34 mouse cellular contexts compared by ENCODE assay signal in genomic region chr6:86069009-86069408, GRCm38 (mm10). TPM values are rescaled to one million over a fixed set of nuclear protein-coding genes. Genes with fewer than 3 reads are reported as not detected.
DNase-seq lines count a peak whose midpoint lies in the region; ATAC-seq and TF ChIP-seq lines count a peak whose summit lies in the region.
"Had no signal": no experiment of that assay in that cellular context is flagged by ENCODE, and none has a peak within 500 bp of the region (broad histone marks: within the 10 kb centered on the region; RNA-seq: fewer than 3 reads in every experiment).

No protein-coding gene starts in this region.

- no peak overlapping the region for H3K4me3 ChIP-seq in hindbrain, embryonic 15.5 days
- H3K4me3 ChIP-seq in hindbrain, postnatal 0 days (ENCODE audit: low read length), result no peak overlapping the region
- H3K4me3 ChIP-seq in midbrain, embryonic 16.5 days (ENCODE audit: low read depth, low read length), result no peak overlapping the region
- no peak overlapping the region for H3K4me3 ChIP-seq in midbrain, postnatal 0 days (ENCODE audit: low read depth, low read length)
- H3K4me3 ChIP-seq in forebrain, embryonic 16.5 days (replicated peaks; ENCODE audit: low read length), result no peak overlapping the region
- H3K4me3 ChIP-seq: embryonic facial prominence, embryonic 10.5 days; heart, adult 2 months; heart, embryonic 13.5 days; hindbrain, embryonic 12.5 days; intestine, embryonic 15.5 days; limb, embryonic 10.5 days; liver, embryonic 15.5 days; lung, embryonic 15.5 days; megakaryocyte, embryonic 14.5 days; midbrain, embryonic 15.5 days had no signal

- H3K27ac ChIP-seq in hindbrain, embryonic 15.5 days (replicated peaks), result peak overlapping the region; percentile 54; the same call in 1 of the 2 replicates
- H3K27ac ChIP-seq in hindbrain, postnatal 0 days, result no peak overlapping the region
- peak overlapping the region; percentile 70 for H3K27ac ChIP-seq in midbrain, embryonic 16.5 days (ENCODE audit: low read length)
- H3K27ac ChIP-seq in midbrain, postnatal 0 days (ENCODE audit: low read depth, low read length), result no peak overlapping the region
- H3K27ac ChIP-seq in forebrain, embryonic 16.5 days (ENCODE audit: low read length), result peak overlapping the region; percentile 90
- H3K27ac ChIP-seq: embryonic facial prominence, embryonic 10.5 days; heart, adult 2 months; heart, embryonic 13.5 days; hindbrain, embryonic 12.5 days; intestine, embryonic 15.5 days; limb, embryonic 10.5 days; liver, embryonic 15.5 days; lung, embryonic 15.5 days had no signal

- H3K4me2 ChIP-seq in hindbrain, embryonic 15.5 days, result no peak overlapping the region
- no peak overlapping the region for H3K4me2 ChIP-seq in hindbrain, postnatal 0 days (ENCODE audit: low read depth, low read length)
- H3K4me2 ChIP-seq in midbrain, embryonic 16.5 days (ENCODE audit: low read length), result no peak overlapping the region
- no peak overlapping the region for H3K4me2 ChIP-seq in midbrain, postnatal 0 days (ENCODE audit: low read depth, low read length, poor library complexity, severe bottlenecking)
- H3K4me2 ChIP-seq in forebrain, embryonic 16.5 days (ENCODE audit: low read length), result no peak overlapping the region
- H3K4me2 ChIP-seq: heart, embryonic 13.5 days; hindbrain, embryonic 12.5 days; intestine, embryonic 15.5 days; liver, embryonic 15.5 days; lung, embryonic 15.5 days; midbrain, embryonic 15.5 days had no signal

- no peak for ATAC-seq in hindbrain, embryonic 15.5 days (ENCODE audit: low FRiP score, low read depth)
- ATAC-seq in hindbrain, postnatal 0 days, result no peak
- no peak for ATAC-seq in midbrain, embryonic 16.5 days
- ATAC-seq in midbrain, postnatal 0 days (ENCODE audit: low FRiP score), result no peak
- ATAC-seq in forebrain, embryonic 16.5 days, result peak; percentile 60
- ATAC-seq in activated CD4-positive, CD25-positive, alpha-beta regulatory T cell, adult 4 months, result no peak
- ATAC-seq: intestine, embryonic 15.5 days; midbrain, embryonic 15.5 days had no signal

- TF ChIP-seq CTCF in hindbrain, postnatal 0 days (IDR thresholded peaks at IDR 0.05; ENCODE audit: low read depth), result no peak
- TF ChIP-seq CTCF in midbrain, postnatal 0 days (IDR thresholded peaks at IDR 0.05), result no peak

- DNase-seq in hindbrain, postnatal 0 days (ENCODE audit: low spot score), result no peak
- no peak for DNase-seq in midbrain, postnatal 0 days (ENCODE audit: low spot score)
- peak; percentile 86 for DNase-seq in telencephalon, adult 2 months (ENCODE audit: low read depth, low spot score)
- DNase-seq: adrenal gland, postnatal 10 days; cerebellum, adult 9-11 months; gastrocnemius, postnatal 36 days; heart, adult 2 months; kidney, adult 8-10 months; kidney, postnatal 10 days; liver; lung, postnatal 36 days; retina, postnatal 1 day; thymus, adult 18-20 months; thymus, postnatal 36 days had no signal

- 55% methylated on average over 5 of the region's 5 CpGs for WGBS in hindbrain, embryonic 15.5 days
- 57% methylated on average over 5 of the region's 5 CpGs for WGBS in hindbrain, postnatal 0 days
- WGBS in midbrain, embryonic 16.5 days, result 63% methylated on average over 5 of the region's 5 CpGs
- 57% methylated on average over 5 of the region's 5 CpGs for WGBS in midbrain, postnatal 0 days
- WGBS in forebrain, embryonic 16.5 days, result 33% methylated on average over 5 of the region's 5 CpGs

- H3K4me1 ChIP-seq in hindbrain, embryonic 15.5 days (replicated peaks), result peaks cover 74% of the 10 kb centered on the region
- H3K4me1 ChIP-seq in hindbrain, postnatal 0 days (ENCODE audit: insufficient read depth, low read length), result peaks cover 14% of the 10 kb centered on the region
- H3K4me1 ChIP-seq in midbrain, embryonic 16.5 days (ENCODE audit: control insufficient read depth, insufficient read depth, low read length), result peaks cover 51% of the 10 kb centered on the region
- peaks cover 26% of the 10 kb centered on the region; the same call in 1 of the 2 replicates for H3K4me1 ChIP-seq in midbrain, postnatal 0 days (ENCODE audit: insufficient read depth, low read length)
- H3K4me1 ChIP-seq in forebrain, embryonic 16.5 days (replicated peaks; ENCODE audit: control insufficient read depth, insufficient read depth, low read length), result peaks cover 66% of the 10 kb centered on the region
- H3K4me1 ChIP-seq: intestine, embryonic 15.5 days; limb, embryonic 10.5 days; lung, embryonic 15.5 days had no signal

- H3K27me3 ChIP-seq in hindbrain, embryonic 15.5 days, result no peaks in the 10 kb centered on the region
- no peaks in the 10 kb centered on the region for H3K27me3 ChIP-seq in hindbrain, postnatal 0 days (ENCODE audit: insufficient read depth, low read length)
- no peaks in the 10 kb centered on the region for H3K27me3 ChIP-seq in midbrain, embryonic 16.5 days (ENCODE audit: control insufficient read depth, insufficient read depth, low read depth, low read length)
- H3K27me3 ChIP-seq in midbrain, postnatal 0 days (ENCODE audit: insufficient read depth, low read length), result no peaks in the 10 kb centered on the region
- no peaks in the 10 kb centered on the region for H3K27me3 ChIP-seq in forebrain, embryonic 16.5 days (replicated peaks; ENCODE audit: control insufficient read depth, insufficient read depth, low read length)
- H3K27me3 ChIP-seq: hindbrain, embryonic 12.5 days; intestine, embryonic 15.5 days; lung, embryonic 15.5 days; midbrain, embryonic 15.5 days had no signal

- no peaks in the 10 kb centered on the region for H3K36me3 ChIP-seq in hindbrain, embryonic 15.5 days
- no peaks in the 10 kb centered on the region for H3K36me3 ChIP-seq in hindbrain, postnatal 0 days (ENCODE audit: insufficient read depth, low read length)
- no peaks in the 10 kb centered on the region for H3K36me3 ChIP-seq in midbrain, embryonic 16.5 days (ENCODE audit: control insufficient read depth, insufficient read depth, low read length)
- no peaks in the 10 kb centered on the region for H3K36me3 ChIP-seq in midbrain, postnatal 0 days (ENCODE audit: insufficient read depth, low read length)
- no peaks in the 10 kb centered on the region for H3K36me3 ChIP-seq in forebrain, embryonic 16.5 days (ENCODE audit: control insufficient read depth, insufficient read depth)
- H3K36me3 ChIP-seq: embryonic facial prominence, embryonic 10.5 days; heart, embryonic 13.5 days; hindbrain, embryonic 12.5 days; intestine, embryonic 15.5 days; limb, embryonic 10.5 days; liver, embryonic 15.5 days; lung, embryonic 15.5 days; midbrain, embryonic 15.5 days had no signal

- H3K9ac ChIP-seq in hindbrain, embryonic 15.5 days, result no peak overlapping the region
- H3K9ac ChIP-seq in hindbrain, postnatal 0 days (replicated peaks; ENCODE audit: low read length), result no peak overlapping the region
- no peak overlapping the region for H3K9ac ChIP-seq in midbrain, embryonic 16.5 days (ENCODE audit: low read depth, low read length)
- no peak overlapping the region for H3K9ac ChIP-seq in midbrain, postnatal 0 days (replicated peaks; ENCODE audit: low read length, poor library complexity, severe bottlenecking)
- H3K9ac ChIP-seq in forebrain, embryonic 16.5 days (replicated peaks; ENCODE audit: low read depth, low read length), result no peak overlapping the region
- H3K9ac ChIP-seq: heart, embryonic 13.5 days; hindbrain, embryonic 12.5 days; intestine, embryonic 15.5 days; liver, embryonic 15.5 days; lung, embryonic 15.5 days; midbrain, embryonic 15.5 days had no signal

- no peaks in the 10 kb centered on the region for H3K9me3 ChIP-seq in hindbrain, embryonic 15.5 days
- H3K9me3 ChIP-seq in hindbrain, postnatal 0 days (ENCODE audit: low read length), result no peaks in the 10 kb centered on the region
- H3K9me3 ChIP-seq in midbrain, embryonic 16.5 days (replicated peaks; ENCODE audit: control insufficient read depth, low read length, poor library complexity, severe bottlenecking), result no peaks in the 10 kb centered on the region
- H3K9me3 ChIP-seq in midbrain, postnatal 0 days (ENCODE audit: low read length), result no peaks in the 10 kb centered on the region
- H3K9me3 ChIP-seq in forebrain, embryonic 16.5 days (ENCODE audit: control insufficient read depth, low read length), result no peaks in the 10 kb centered on the region
- H3K9me3 ChIP-seq: embryonic facial prominence, embryonic 10.5 days; heart, embryonic 13.5 days; hindbrain, embryonic 12.5 days; intestine, embryonic 15.5 days; limb, embryonic 10.5 days; liver, embryonic 15.5 days; lung, embryonic 15.5 days; megakaryocyte, embryonic 14.5 days; midbrain, embryonic 15.5 days had no signal

RNA-seq across cellular contexts. Expression of gene Add2, which starts 40.5 kb away (rescaled TPM):
- 142 and 149 TPM in 2 replicates for polyA plus RNA-seq in hindbrain, embryonic 15.5 days (2015; fragmentation: Nextera tagmentation; extraction: Ambion mirVana)
- 132 and 149 TPM in 2 replicates for total RNA-seq in hindbrain, postnatal 0 days (2014; rRNA removed)
- 84.6 and 90.0 TPM in 2 replicates for polyA plus RNA-seq in hindbrain, postnatal 0 days (2015; fragmentation: Nextera tagmentation; extraction: Ambion mirVana)
- polyA plus RNA-seq in midbrain, embryonic 16.5 days (2015; fragmentation: Nextera tagmentation; extraction: Ambion mirVana), result 166 and 197 TPM in 2 replicates
- 159 and 196 TPM in 2 replicates for total RNA-seq in midbrain, postnatal 0 days (2014; rRNA removed)
- polyA plus RNA-seq in midbrain, postnatal 0 days (2015; fragmentation: Nextera tagmentation; extraction: Ambion mirVana), result 118 and 124 TPM in 2 replicates
- 243 and 248 TPM in 2 replicates for polyA plus RNA-seq in forebrain, embryonic 16.5 days (2015; fragmentation: Nextera tagmentation; extraction: Ambion mirVana)
- not detected for polyA plus RNA-seq in activated CD4-positive, CD25-positive, alpha-beta regulatory T cell, adult 4 months (2017; shearing (Covaris generic))
- total RNA-seq: gastrocnemius, adult 18-20 months had no signal

RNA-seq across cellular contexts. Expression of gene Figla, which starts 53.0 kb away (rescaled TPM):
- polyA plus RNA-seq in hindbrain, embryonic 15.5 days (2015; fragmentation: Nextera tagmentation; extraction: Ambion mirVana), result not detected in 2 replicates
- not detected in 2 replicates for total RNA-seq in hindbrain, postnatal 0 days (2014; rRNA removed)
- not detected in 2 replicates for polyA plus RNA-seq in hindbrain, postnatal 0 days (2015; fragmentation: Nextera tagmentation; extraction: Ambion mirVana)
- polyA plus RNA-seq in midbrain, embryonic 16.5 days (2015; fragmentation: Nextera tagmentation; extraction: Ambion mirVana), result not detected in 2 replicates
- not detected in 2 replicates for total RNA-seq in midbrain, postnatal 0 days (2014; rRNA removed)
- not detected in 2 replicates for polyA plus RNA-seq in midbrain, postnatal 0 days (2015; fragmentation: Nextera tagmentation; extraction: Ambion mirVana)
- polyA plus RNA-seq in forebrain, embryonic 16.5 days (2015; fragmentation: Nextera tagmentation; extraction: Ambion mirVana), result not detected in 2 replicates
- polyA plus RNA-seq in activated CD4-positive, CD25-positive, alpha-beta regulatory T cell, adult 4 months (2017; shearing (Covaris generic)), result not detected
- total RNA-seq: adrenal gland, postnatal 10 days; common myeloid progenitor, adult 5-6 weeks; gastrocnemius, adult 18-20 months; gastrocnemius, postnatal 36 days; heart, adult 2 months; heart, postnatal 25 days; layer of hippocampus, adult 18-20 months; left cerebral cortex, adult 8-10 months; MEL had no signal
- polyA plus RNA-seq: embryonic facial prominence, embryonic 10.5 days; heart, adult 2 months; heart, embryonic 13.5 days; hindbrain, embryonic 12.5 days; intestine, embryonic 15.5 days; limb, embryonic 10.5 days; liver, embryonic 15.5 days; lung, embryonic 15.5 days; midbrain, embryonic 15.5 days; stomach, embryonic 14.5 days had no signal

Comparison
In these comparisons a context has a peak if more than half of its experiments do, and no peak if none do; other contexts are left out.
1. H3K27ac ChIP-seq: peak in hindbrain, embryonic 15.5 days (single experiment), midbrain, embryonic 16.5 days (single experiment) and forebrain, embryonic 16.5 days (single experiment); none in hindbrain, postnatal 0 days (single experiment) and midbrain, postnatal 0 days (single experiment).
2. RNA of gene Add2, which starts 40.5 kb away (polyA plus RNA-seq): 243 to 248 TPM in forebrain, embryonic 16.5 days, 166 to 197 TPM in midbrain, embryonic 16.5 days, 142 to 149 TPM in hindbrain, embryonic 15.5 days, 118 to 124 TPM in midbrain, postnatal 0 days and 84.6 to 90.0 TPM in hindbrain, postnatal 0 days; not detected in activated CD4-positive, CD25-positive, alpha-beta regulatory T cell, adult 4 months; every median in the first group is over 10 times any median in the second.